Comparison of ENCODE assay signal across 8 mouse cellular contexts in genomic region chr9:119357331-119358057, GRCm38 (mm10). TPM values are rescaled to one million over a fixed set of nuclear protein-coding genes. Genes with fewer than 3 reads are reported as not detected.
A peak's percentile ranks its signal among the peaks of the same experiment; 100 is the strongest.
DNase-seq lines count a peak whose midpoint lies in the region; ATAC-seq and TF ChIP-seq lines count a peak whose summit lies in the region.

Gene Xylb (plus strand): TSS chr9:119357381.

- DNase-seq in MEL (ENCODE audit: low read depth, low spot score), result peak; percentile 93
- peak; percentile 89 to 92 for DNase-seq in cerebellum, adult 2 months
- peak; percentile 84 for DNase-seq in forelimb bud, embryonic 11.5 days (ENCODE audit: low read depth, low spot score)
- DNase-seq in layer of hippocampus, adult 9-10 months (ENCODE audit: low spot score), result peak; percentile 70
- DNase-seq in ovary, postnatal 10 days (ENCODE audit: low spot score), result peak; percentile 64
- peak; percentile 78 to 87 for DNase-seq in thymus, postnatal 10 days (ENCODE audit: low spot score in 2 of 2)

- H3K4me2 ChIP-seq in lung, embryonic 16.5 days (ENCODE audit: low read depth, low read length), result peak within 1 kb of the TSS; percentile 94

- H3K4me1 ChIP-seq in MEL (ENCODE audit: control insufficient read depth in 1 of 2, insufficient read depth in 2 of 2, low read length in 2 of 2), result peaks cover 0 to 10% of the 10 kb centered on the region in 2 experiments; a peak in 1 of 4 replicates
- no peaks in the 10 kb centered on the region for H3K4me1 ChIP-seq in cerebellum, adult 2 months (ENCODE audit: control insufficient read depth, insufficient read depth, low read length)
- no peaks in the 10 kb centered on the region for H3K4me1 ChIP-seq in lung, embryonic 16.5 days (replicated peaks; ENCODE audit: control insufficient read depth, insufficient read depth, low read length)

- H3K79me2 ChIP-seq in MEL (ENCODE audit: control insufficient read depth, insufficient read depth, low read length, poor library complexity), result peaks cover 5% of the 10 kb centered on the region; the same call in 1 of the 2 replicates

- peak; percentile 52 to 81 (median 76); a peak in 5 of 6 replicates for TF ChIP-seq CTCF in MEL (IDR thresholded peaks at IDR 0.05 in 2 of 3, conservative IDR thresholded peaks at IDR 0.05 in 1 of 3; ENCODE audit: control insufficient read depth in 1 of 3, insufficient read depth in 1 of 3, low read depth in 2 of 3, low read length in 3 of 3, poor library complexity in 1 of 3, severe bottlenecking in 1 of 3)
- TF ChIP-seq CTCF in cerebellum, adult 2 months (IDR thresholded peaks at IDR 0.05; ENCODE audit: borderline replicate concordance, insufficient read depth, low read depth, low read length), result peak; percentile 82

- peak; percentile 91 to 96 for ATAC-seq in hematopoietic stem cell, adult 5-6 weeks (replicated peaks in 1 of 2; ENCODE audit: insufficient read depth in 1 of 2, low FRiP score in 2 of 2, low TSS enrichment in 1 of 2, low read depth in 1 of 2, poor library complexity in 2 of 2, severe bottlenecking in 2 of 2)
- peak; percentile 93 for ATAC-seq in lung, embryonic 16.5 days (ENCODE audit: low read depth)

- H3K27ac ChIP-seq in MEL (ENCODE audit: control insufficient read depth, low read depth, low read length), result no peak within 1 kb of the TSS
- H3K27ac ChIP-seq in cerebellum, adult 2 months (ENCODE audit: insufficient read depth, low read length), result no peak within 1 kb of the TSS
- no peak within 1 kb of the TSS for H3K27ac ChIP-seq in lung, embryonic 16.5 days (ENCODE audit: low read length)

- H3K9me3 ChIP-seq in MEL (replicated peaks; ENCODE audit: insufficient read depth, low read length), result no peaks in the 10 kb centered on the region
- no peaks in the 10 kb centered on the region for H3K9me3 ChIP-seq in lung, embryonic 16.5 days (ENCODE audit: control insufficient read depth, low read length)

- peak within 1 kb of the TSS; percentile 66 to 93 for H3K4me3 ChIP-seq in MEL (ENCODE audit: control insufficient read depth in 1 of 2, insufficient read depth in 1 of 2, low read depth in 2 of 2, low read length in 2 of 2)
- H3K4me3 ChIP-seq in cerebellum, adult 2 months (replicated peaks; ENCODE audit: insufficient read depth, low read depth, low read length), result peak within 1 kb of the TSS; percentile 47
- peak within 1 kb of the TSS; percentile 77 for H3K4me3 ChIP-seq in lung, embryonic 16.5 days (ENCODE audit: low read length)

- no peaks in the 10 kb centered on the region for H3K36me3 ChIP-seq in MEL (ENCODE audit: control insufficient read depth in 1 of 2, insufficient read depth in 2 of 2, low read length in 2 of 2)
- no peaks in the 10 kb centered on the region for H3K36me3 ChIP-seq in lung, embryonic 16.5 days (ENCODE audit: control insufficient read depth, insufficient read depth, low read length)

- TF ChIP-seq RAD21 in MEL (IDR thresholded peaks at IDR 0.05; ENCODE audit: low read depth, low read length), result peak; percentile 34

- 1% methylated on average over 65 of the region's 65 CpGs for WGBS in cerebellum, adult 2 months
- 2% methylated on average over 61 of the region's 65 CpGs for WGBS in lung, embryonic 16.5 days

- TF ChIP-seq POLR2A in MEL (IDR thresholded peaks at IDR 0.05; ENCODE audit: control insufficient read depth in 1 of 2, insufficient read depth in 1 of 2, low read depth in 1 of 2, low read length in 2 of 2, poor library complexity in 1 of 2), result peak; percentile 60 to 81
- peak; percentile 61; the same call in 1 of the 2 replicates for TF ChIP-seq POLR2A in cerebellum, adult 2 months (IDR thresholded peaks at IDR 0.05; ENCODE audit: borderline replicate concordance, insufficient read depth, low read length)

- no peak for TF ChIP-seq EP300 in MEL (IDR thresholded peaks at IDR 0.05; ENCODE audit: low read depth in 1 of 2, low read length in 2 of 2)

- H3K27me3 ChIP-seq in MEL (ENCODE audit: control insufficient read depth in 1 of 2, insufficient read depth in 2 of 2, low read length in 2 of 2), result no peaks in the 10 kb centered on the region
- H3K27me3 ChIP-seq in cerebellum, adult 2 months (ENCODE audit: control insufficient read depth, insufficient read depth, low read length), result no peaks in the 10 kb centered on the region
- no peaks in the 10 kb centered on the region for H3K27me3 ChIP-seq in lung, embryonic 16.5 days (ENCODE audit: control insufficient read depth, insufficient read depth, low read depth, low read length)

- peak within 1 kb of the TSS; percentile 87 for H3K9ac ChIP-seq in MEL (ENCODE audit: control insufficient read depth, low read depth, low read length, poor library complexity, severe bottlenecking)
- H3K9ac ChIP-seq in lung, embryonic 16.5 days (ENCODE audit: low read length), result peak within 1 kb of the TSS; percentile 83

TF ChIP-seq in MEL, 35 proteins besides CTCF, POLR2A, EP300 and RAD21:
- TF ChIP-seq USF1 (IDR thresholded peaks at IDR 0.05; ENCODE audit: low read depth, low read length) (peak; percentile 82), ZNF384 (IDR thresholded peaks at IDR 0.05; ENCODE audit: low read depth, low read length) (no peak), ZC3H11A (IDR thresholded peaks at IDR 0.05; ENCODE audit: low read depth, low read length) (peak; percentile 42), CHD2 (IDR thresholded peaks at IDR 0.05; ENCODE audit: low read length) (no peak), SMC3 (IDR thresholded peaks at IDR 0.05; ENCODE audit: low read depth, low read length) (peak; percentile 66), MXI1 (IDR thresholded peaks at IDR 0.05; ENCODE audit: low read depth, low read length) (peak; percentile 88), GABPA (IDR thresholded peaks at IDR 0.05; ENCODE audit: low read depth, low read length) (no peak), TAL1 (IDR thresholded peaks at IDR 0.05; ENCODE audit: low read length) (no peak), MYC (IDR thresholded peaks at IDR 0.05; ENCODE audit: low read depth, low read length) (peak; percentile 77), TCF12 (IDR thresholded peaks at IDR 0.05; ENCODE audit: low read depth, low read length) (0 out of 2 replicates have a peak, but pooled peaks have one; percentile 34), MAZ (IDR thresholded peaks at IDR 0.05; ENCODE audit: low read depth, low read length) (peak; percentile 52; the same call in 1 of the 2 replicates), ZMIZ1 (IDR thresholded peaks at IDR 0.05; ENCODE audit: low read depth, low read length) (no peak), JUND (IDR thresholded peaks at IDR 0.05; ENCODE audit: low read depth, low read length) (no peak), SIN3A (IDR thresholded peaks at IDR 0.05; ENCODE audit: low read length) (peak; percentile 78), BHLHE40 (IDR thresholded peaks at IDR 0.05; ENCODE audit: borderline replicate concordance, low read depth, low read length) (peak; percentile 27; the same call in 1 of the 2 replicates), HCFC1 (IDR thresholded peaks at IDR 0.05; ENCODE audit: low read depth, low read length) (peak; percentile 35; the same call in 1 of the 2 replicates), MYB (IDR thresholded peaks at IDR 0.05; ENCODE audit: low read depth, low read length) (no peak), NRF1 (IDR thresholded peaks at IDR 0.05; ENCODE audit: insufficient read depth, low read depth, low read length, poor library complexity, severe bottlenecking) (0 out of 2 replicates have a peak, but pooled peaks have one; percentile 26), MAX (IDR thresholded peaks at IDR 0.05; ENCODE audit: low read length) (peak; percentile 85), CHD1 (IDR thresholded peaks at IDR 0.05; ENCODE audit: low read depth, low read length) (no peak), E2F4 (IDR thresholded peaks at IDR 0.05; ENCODE audit: borderline replicate concordance, low read depth, low read length) (no peak), KAT2A (conservative IDR thresholded peaks at IDR 0.05; ENCODE audit: low read depth, low read length) (no peak), NELFE (IDR thresholded peaks at IDR 0.05; ENCODE audit: low read depth, low read length) (peak; percentile 72)
TF ChIP-seq in MEL: peak in this region for 13.

RNA-seq across cellular contexts. Expression of gene Xylb, which starts in this region (rescaled TPM):
- total RNA-seq in MEL (2012; rRNA removed), result 3.8 and 4.3 TPM in 2 replicates
- polyA plus RNA-seq in MEL (2012; ENCODE audit: insufficient read depth in 1 of 2, insufficient read length in 2 of 2, low read depth in 1 of 2, low replicate concordance in 2 of 2, missing spikeins in 1 of 2), result 10 to 100 TPM in 1 of 2 experiments, not detected in 1; 12.9 TPM
- 5.9 and 6.1 TPM in 2 replicates for polyA plus RNA-seq in cerebellum, adult 2 months (2012; rRNA removed)
- 1.8 and 2.3 TPM in 2 replicates for total RNA-seq in hematopoietic stem cell, adult 5-6 weeks (2017)
- polyA plus RNA-seq in lung, embryonic 16.5 days (2015; fragmentation: Nextera tagmentation; extraction: Ambion mirVana), result 5.1 and 5.2 TPM in 2 replicates
